Mouse (Mus musculus) spleen, postnatal 36 days (tissue): ENCODE data around the gene Inpp4a.

Source experiments
- DNase-seq, 2 experiments: peaks; one replicate each; pipeline ENCODE4 v3.0.0; 2022; ENCODE audit warnings: low spot score in 2 of 2, mixed read lengths in 1 of 2

Inpp4a gene

DNA sequence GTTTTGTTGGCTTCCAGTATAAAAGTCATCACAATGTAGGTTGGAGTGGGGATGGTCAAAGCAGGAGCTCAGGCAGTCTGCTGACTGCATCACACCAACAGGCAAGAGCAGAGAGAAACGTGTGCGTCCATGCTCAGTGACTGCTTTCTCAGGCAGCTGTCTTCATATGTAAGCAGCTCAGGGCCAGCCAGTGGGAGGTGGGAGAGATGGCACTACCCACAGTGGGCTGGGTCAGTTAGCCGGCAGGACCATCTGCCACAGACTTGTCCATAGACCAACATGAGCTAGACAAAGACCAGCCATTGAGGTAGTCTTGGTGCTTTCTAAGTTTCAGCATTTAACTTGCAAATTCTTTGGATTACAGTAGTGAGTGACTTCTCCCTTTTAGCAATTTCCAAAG lies 56.6 kb downstream of the Inpp4a start:
- DNase-seq = no peak

DNA sequence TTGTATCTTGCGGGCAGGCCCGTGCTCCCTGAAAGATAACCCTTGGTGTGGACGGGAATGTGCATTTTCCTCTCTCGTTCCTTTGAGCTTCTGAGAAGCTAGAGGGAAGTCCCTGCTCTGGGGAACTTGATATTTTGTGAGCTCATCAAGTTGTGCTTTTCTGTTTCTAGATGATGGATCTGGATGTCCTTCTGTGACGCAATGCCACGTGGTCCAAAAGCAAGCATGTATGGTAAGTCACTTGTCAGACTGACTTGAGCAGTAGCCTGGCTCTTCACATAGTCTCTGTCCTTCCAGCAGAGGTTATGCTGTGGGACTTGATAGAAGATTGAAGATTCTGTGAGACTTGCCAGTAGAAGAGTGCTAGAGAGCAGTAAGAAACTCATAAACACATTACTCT lies 57.5 kb downstream of the Inpp4a start:
- DNase-seq = no peak

DNA sequence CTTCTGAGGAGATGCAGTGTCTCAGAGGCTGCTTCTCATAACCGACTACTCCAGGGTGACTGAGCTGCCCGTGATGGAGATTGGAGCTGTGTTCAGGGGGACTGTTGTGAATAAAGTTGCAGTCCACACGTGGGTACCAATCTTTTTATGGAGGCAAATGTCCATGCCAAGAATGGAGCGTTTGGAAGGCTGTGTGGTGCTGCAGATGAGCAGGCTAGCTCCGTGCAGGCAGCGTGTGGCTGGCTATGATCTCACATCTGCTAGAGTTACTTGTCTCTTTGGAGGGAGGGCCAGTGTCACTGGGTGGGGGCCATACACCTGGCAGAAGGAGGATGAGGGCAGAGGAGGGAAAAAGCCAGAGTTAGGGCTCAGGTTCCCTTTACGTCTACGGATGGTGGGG lies 59.0 kb downstream of the Inpp4a start:
- DNase-seq = no peak

DNA sequence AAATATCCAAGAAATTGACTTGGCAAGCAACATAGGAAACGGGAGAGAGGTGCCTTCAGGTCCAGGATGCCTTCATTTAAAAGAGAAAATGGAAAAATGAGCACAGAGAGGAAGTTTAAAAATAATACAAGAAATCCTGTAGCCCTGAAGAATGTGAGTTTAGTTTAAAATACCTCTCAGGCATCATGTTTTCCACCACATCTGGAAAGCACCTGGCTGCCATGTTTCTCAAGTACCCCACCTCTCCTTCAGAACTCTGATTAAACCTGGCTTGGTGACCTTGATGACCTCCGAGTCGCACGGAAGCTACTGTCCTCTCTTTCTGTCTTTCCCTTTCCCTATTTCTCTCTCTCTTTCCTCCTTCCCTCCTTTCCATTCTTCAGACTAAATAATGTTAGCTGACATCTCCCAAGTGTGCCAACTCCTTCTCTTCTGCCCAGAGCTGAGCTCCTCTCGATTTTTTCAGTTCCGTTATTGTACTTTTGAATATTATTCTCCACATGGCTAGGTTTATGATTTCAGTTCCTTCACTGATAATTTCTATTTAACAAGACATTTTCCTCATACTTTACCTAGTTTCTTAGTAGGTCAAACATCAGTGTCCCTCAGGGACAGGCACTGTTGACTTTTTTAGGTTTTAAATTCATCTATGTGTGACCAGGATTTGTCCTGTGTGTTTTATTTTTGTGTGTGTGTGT lies 59.9 kb downstream of the Inpp4a start:
- peak in 1 of 2 experiments; percentile 4 for DNase-seq

DNA sequence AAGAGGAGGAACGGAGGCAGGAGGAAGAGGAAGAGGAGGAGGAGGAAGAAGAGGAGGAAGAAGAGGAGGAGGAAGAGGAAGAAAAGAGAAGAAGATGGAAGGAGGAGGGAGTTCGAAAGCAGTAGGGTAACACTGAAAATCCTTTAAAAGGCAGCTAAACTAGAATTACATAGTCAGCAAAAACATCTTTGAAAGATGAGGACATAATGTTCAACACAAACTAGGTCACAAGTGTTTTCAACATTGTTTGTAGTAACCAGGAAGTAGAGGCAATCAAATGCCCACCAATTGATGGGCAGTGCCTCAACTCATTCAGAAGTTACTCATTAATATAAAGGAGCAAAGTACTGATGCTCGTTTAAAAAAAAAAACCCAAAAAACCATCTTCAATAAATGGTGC lies 61.1 kb downstream of the Inpp4a start:
- no peak for DNase-seq

DNA sequence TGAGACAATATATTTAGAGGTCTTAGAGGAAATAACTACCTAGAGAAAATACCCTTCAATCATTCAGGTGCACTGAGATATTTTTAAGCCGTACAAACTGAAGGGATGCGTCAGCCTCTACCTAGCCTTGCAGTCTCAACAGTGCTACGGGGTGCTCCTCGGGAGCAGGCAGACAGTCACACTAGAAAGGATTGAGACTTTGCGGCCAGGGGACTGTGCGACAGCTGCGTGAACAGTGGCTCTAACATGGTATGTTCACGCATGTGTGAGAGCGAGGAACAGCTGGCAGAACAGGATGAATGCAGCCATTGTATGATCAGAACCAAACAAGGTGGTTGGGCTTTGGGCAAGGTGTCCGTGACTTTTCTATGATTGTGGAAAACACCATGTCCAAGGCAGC lies 63.1 kb downstream of the Inpp4a start:
- no peak for DNase-seq

GRCm38 (mm10) chr1:37368125-37368524 lies 68.5 kb downstream of the Inpp4a start:
- no peak for DNase-seq

DNA sequence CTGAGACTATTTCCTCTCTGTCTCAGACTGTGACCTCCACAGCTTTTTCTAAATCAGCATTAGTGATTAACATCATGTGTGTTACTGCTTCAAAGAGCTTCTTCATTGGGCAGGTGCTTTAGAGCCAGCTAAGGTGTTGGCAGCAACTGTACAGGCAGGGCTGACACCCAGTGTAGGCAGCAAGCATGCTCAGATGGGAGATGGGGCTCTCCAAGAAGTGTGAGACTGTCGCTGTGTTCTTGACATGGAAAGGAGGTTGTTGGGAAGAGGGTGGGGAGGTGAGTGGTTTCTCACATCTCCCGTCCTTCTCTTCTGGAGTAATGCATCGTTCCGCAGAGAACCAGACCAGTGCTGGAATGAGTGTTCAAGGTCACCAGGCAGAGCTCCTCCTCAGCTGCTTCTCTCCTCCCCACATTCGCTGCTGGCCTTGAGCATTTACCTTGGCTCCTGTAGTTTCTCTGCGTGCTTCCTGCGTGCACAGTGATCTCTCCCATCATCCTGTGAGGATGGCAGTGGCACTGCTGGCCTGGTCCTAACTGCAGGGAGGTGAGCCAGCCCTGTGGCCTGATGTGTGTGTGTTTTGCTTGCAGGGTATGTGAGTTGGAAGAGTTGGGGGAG lies 69.2 kb downstream of the Inpp4a start:
- no peak for DNase-seq

DNA sequence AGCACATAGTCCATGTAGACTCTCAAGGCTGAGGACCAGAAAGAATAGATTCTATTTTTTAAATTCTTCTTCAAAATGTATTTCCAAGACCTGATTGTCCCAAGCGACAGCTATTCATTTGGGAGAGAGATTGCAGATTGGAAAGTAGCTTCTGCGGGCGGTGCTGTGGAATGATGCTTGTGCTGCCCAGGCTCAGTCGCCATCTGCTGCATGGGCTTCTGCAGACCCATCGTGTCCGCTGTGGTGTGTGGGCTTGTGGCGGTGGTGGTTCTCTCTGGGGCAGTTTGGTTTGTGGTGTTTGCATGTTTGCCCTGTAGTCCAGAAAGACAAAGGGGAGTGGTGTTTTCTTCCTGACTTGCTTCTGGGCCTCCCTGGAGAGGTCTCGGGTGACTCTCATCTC lies 76.5 kb downstream of the Inpp4a start:
- DNase-seq = no peak

GRCm38 (mm10) chr1:37376751-37377150 lies 77.1 kb downstream of the Inpp4a start:
- DNase-seq = no peak

GRCm38 (mm10) chr1:37378095-37378494 lies 78.4 kb downstream of the Inpp4a start:
- DNase-seq = no peak

DNA sequence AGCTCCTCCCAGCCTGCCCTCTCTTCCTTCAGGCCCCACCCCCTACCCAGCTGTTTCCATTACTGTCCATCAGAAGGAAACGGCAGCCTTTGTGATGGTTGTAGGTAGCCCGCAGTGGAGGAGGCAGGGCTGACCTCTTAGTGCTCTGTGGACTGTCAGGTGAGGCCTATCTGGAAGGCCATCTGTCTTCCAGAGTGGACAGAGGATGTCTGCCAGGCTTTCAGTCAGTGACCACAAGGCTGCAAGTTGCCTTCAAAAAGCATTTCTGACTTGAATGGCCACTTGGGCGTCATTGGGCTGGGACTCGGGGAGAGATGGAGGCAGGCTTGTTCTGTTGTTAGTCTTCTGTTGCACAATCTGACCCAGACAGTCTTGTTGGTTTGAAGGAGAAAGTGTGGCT lies 79.9 kb downstream of the Inpp4a start:
- no peak for DNase-seq

DNA sequence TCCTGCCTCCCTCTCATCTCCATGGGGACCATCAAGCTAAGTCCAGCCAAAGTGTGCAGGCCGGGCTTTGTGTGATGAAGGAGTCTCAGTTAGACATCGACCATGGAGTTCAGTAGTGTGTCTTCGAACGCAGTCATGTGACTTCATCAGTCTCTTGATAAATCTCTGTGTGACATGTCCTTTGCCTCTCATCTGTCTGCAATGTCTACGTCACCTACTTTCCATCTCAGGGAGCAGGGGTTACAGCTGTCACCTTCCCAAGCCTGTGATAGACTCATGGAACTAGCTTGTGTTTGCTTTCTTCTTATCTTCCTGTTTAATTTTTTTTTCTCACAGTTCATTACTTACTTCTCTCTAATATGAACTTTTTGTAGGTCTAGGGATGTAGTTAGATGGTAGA lies 81.2 kb downstream of the Inpp4a start:
- no peak for DNase-seq

- no peak for DNase-seq
These were observed 84.6 kb downstream of the Inpp4a start for GRCm38 (mm10) chr1:37384304-37384703.

GRCm38 (mm10) chr1:37386448-37386971 lies 86.8 kb downstream of the Inpp4a start:
- DNase-seq = no peak

DNA sequence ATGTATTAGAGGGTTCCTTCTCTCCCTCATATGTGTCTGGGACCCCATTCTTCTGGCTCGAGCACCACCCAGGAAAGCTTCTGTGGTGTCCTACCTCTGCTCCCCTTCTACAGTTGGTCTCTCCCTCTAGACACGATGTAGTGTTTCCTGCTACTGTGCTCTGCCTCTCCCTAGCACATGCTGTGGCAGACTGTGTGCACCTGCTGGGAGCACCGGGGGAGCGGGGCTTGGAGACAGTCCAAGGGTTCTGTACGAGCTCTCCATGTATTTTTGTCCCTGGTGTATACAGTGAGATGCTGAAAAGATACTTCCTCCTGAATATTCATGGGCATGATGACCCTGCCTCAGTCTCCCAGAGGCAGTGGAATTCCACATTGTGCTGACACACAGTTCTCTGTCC lies 93.5 kb downstream of the Inpp4a start:
- DNase-seq = no peak

GRCm38 (mm10) chr1:37396481-37396880 lies 96.8 kb downstream of the Inpp4a start:
- no peak for DNase-seq

DNA sequence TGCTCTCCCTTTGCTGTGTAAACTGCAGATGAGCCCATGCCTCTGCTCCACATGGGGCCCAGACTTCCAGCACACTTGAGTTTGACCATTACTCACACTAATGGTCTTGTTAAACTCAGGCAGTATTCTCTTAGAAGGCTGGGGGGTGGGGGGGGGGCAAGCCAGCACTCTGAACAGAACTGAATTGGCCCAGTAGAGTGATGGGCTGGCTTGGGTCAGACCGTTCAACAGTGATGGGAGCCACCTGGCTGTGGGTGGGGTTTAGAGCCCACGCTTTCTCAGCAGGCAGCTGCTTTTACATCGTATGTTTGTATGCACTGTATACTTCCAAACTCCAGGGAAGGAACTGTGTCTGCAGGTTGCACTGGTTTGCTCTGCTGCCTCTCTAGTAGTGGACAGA lies 99.3 kb downstream of the Inpp4a start:
- no peak for DNase-seq

DNA sequence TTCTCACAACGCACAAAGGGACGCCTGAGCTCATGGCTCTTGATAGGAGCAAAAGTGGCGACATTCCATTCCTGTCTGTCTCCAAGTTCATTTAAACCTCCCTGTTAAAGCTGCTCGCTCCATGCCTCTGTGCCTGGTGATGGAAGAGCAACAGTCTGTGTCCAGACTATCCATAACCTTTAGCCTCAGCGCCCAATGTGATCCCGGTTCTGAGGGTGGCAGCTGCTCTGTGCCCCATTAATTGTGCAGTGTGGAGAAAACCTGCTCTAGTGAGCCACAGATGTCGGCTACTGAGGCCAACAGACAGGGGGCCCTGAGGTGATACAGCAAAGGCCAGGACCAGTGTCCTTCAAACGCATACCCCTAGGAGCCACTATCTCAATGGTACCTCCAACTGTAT lies 100.1 kb downstream of the Inpp4a start:
- no peak for DNase-seq

DNA sequence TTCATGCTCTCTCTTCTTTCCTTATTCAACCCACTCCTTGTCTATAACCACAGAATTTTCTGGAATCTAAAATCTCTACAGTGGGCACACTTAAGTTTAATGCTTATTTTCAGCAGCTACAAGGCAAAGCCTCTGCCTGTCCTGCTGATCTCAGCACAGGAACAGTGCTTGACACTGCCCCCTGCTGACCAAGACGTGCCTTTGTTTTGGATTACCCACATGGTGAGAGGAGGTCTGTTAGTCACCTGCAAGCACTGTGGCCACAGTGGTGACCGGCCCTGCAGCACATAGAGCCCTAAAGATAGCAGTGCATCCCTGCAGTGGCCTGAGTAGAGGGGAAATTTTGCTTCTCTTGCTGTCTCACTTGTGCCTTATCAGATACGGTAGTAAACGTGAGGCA lies 102.0 kb downstream of the Inpp4a start:
- peak; percentile 40 to 46 for DNase-seq

DNA sequence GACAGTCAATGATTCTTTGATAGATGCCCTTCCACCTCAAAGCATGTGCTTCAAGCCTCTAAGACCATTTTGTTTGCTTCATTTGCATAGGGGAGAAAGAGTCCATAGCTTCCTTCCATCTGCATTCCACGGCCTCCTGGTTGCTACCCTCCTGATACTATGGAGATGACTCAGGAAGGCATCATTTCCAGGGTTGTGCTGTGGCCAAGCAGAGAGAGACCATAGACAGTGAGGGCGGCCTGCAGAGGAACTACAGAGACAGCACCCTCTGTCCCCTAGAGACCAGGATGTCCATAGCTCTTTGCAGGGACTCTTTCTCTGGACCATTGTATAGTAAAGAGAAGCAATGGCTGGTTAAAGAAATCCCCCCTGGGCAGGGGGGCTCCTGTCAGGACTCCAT lies 105.5 kb downstream of the Inpp4a start:
- no peak for DNase-seq

GRCm38 (mm10) chr1:37407228-37407627 lies 107.6 kb downstream of the Inpp4a start:
- no peak for DNase-seq

GRCm38 (mm10) chr1:37408059-37408458 lies 108.4 kb downstream of the Inpp4a start:
- no peak for DNase-seq

- DNase-seq = no peak
These were observed 109.0 kb downstream of the Inpp4a start for GRCm38 (mm10) chr1:37408678-37409077.
